26 mouse cellular contexts compared by ENCODE assay signal in genomic region chr13:56781697-56782096, GRCm38 (mm10). TPM values are rescaled to one million over a fixed set of nuclear protein-coding genes. Genes with fewer than 3 reads are reported as not detected.
A peak's percentile ranks its signal among the peaks of the same experiment; 100 is the strongest.
DNase-seq lines count a peak whose midpoint lies in the region; ATAC-seq and TF ChIP-seq lines count a peak whose summit lies in the region.
"Had no signal": no experiment of that assay in that cellular context is flagged by ENCODE, and none has a peak within 500 bp of the region (broad histone marks: within the 10 kb centered on the region; RNA-seq: fewer than 3 reads in every experiment).

No protein-coding gene starts in this region.

- H3K4me1 ChIP-seq in hindbrain, embryonic 13.5 days (replicated peaks), result peaks cover 35% of the 10 kb centered on the region
- H3K4me1 ChIP-seq in hindbrain, embryonic 11.5 days (replicated peaks; ENCODE audit: control insufficient read depth, insufficient read depth, low read length), result no peaks in the 10 kb centered on the region; the same call in 1 of the 2 replicates
- H3K4me1 ChIP-seq in cortical plate, adult 2 months (ENCODE audit: control insufficient read depth, insufficient read depth, low read length), result peaks cover 26% of the 10 kb centered on the region
- H3K4me1 ChIP-seq in neural tube, embryonic 14.5 days (ENCODE audit: control insufficient read depth, insufficient read depth, low read length), result peaks cover 10% of the 10 kb centered on the region; the same call in 1 of the 2 replicates
- H3K4me1 ChIP-seq: limb, embryonic 12.5 days; liver, embryonic 13.5 days; lung, embryonic 15.5 days had no signal

- 96% methylated on average over 3 of the region's 3 CpGs for WGBS in hindbrain, embryonic 13.5 days
- WGBS in hindbrain, embryonic 11.5 days, result 92% methylated on average over 3 of the region's 3 CpGs
- 91% methylated on average over 3 of the region's 3 CpGs for WGBS in neural tube, embryonic 14.5 days

- ATAC-seq in hindbrain, embryonic 13.5 days (ENCODE audit: low FRiP score), result no peak
- ATAC-seq in hindbrain, embryonic 11.5 days (ENCODE audit: low FRiP score), result no peak
- no peak for ATAC-seq in neural tube, embryonic 14.5 days (ENCODE audit: low read depth)
- ATAC-seq: forebrain, embryonic 15.5 days had no signal

- no peak overlapping the region for H3K9ac ChIP-seq in hindbrain, embryonic 13.5 days
- no peak overlapping the region for H3K9ac ChIP-seq in hindbrain, embryonic 11.5 days (ENCODE audit: low read depth, low read length)
- H3K9ac ChIP-seq in neural tube, embryonic 14.5 days (replicated peaks; ENCODE audit: low read depth, low read length), result no peak overlapping the region
- H3K9ac ChIP-seq: forebrain, embryonic 15.5 days; limb, embryonic 12.5 days; liver, embryonic 13.5 days; lung, embryonic 15.5 days had no signal

- no peak overlapping the region for H3K4me3 ChIP-seq in hindbrain, embryonic 13.5 days
- no peak overlapping the region for H3K4me3 ChIP-seq in hindbrain, embryonic 11.5 days (ENCODE audit: low read depth, low read length)
- peak overlapping the region; percentile 22 for H3K4me3 ChIP-seq in cortical plate, adult 2 months (ENCODE audit: insufficient read depth, low read length)
- no peak overlapping the region for H3K4me3 ChIP-seq in neural tube, embryonic 14.5 days (ENCODE audit: low read depth, low read length)
- H3K4me3 ChIP-seq: embryonic facial prominence, embryonic 10.5 days; forebrain, embryonic 15.5 days; gastrocnemius, adult 2 months; limb, embryonic 12.5 days; liver, embryonic 13.5 days; lung, embryonic 15.5 days had no signal

- TF ChIP-seq CTCF in cortical plate, adult 2 months (IDR thresholded peaks at IDR 0.05; ENCODE audit: extremely low read depth, insufficient read depth, low read length), result no peak

- 0 out of 2 replicates have a peak, but pooled peaks cover 3% of the 10 kb centered on the region for H3K27me3 ChIP-seq in hindbrain, embryonic 13.5 days
- no peaks in the 10 kb centered on the region for H3K27me3 ChIP-seq in hindbrain, embryonic 11.5 days (ENCODE audit: control insufficient read depth, insufficient read depth, low read length)
- no peaks in the 10 kb centered on the region for H3K27me3 ChIP-seq in neural tube, embryonic 14.5 days (ENCODE audit: control insufficient read depth, insufficient read depth, low read length)
- H3K27me3 ChIP-seq: forebrain, embryonic 15.5 days; limb, embryonic 12.5 days; liver, embryonic 13.5 days; lung, embryonic 15.5 days had no signal

- 0 out of 2 replicates have a peak, but pooled peaks cover 5% of the 10 kb centered on the region for H3K36me3 ChIP-seq in hindbrain, embryonic 13.5 days
- H3K36me3 ChIP-seq in hindbrain, embryonic 11.5 days (ENCODE audit: control insufficient read depth, insufficient read depth, low read length), result no peaks in the 10 kb centered on the region
- H3K36me3 ChIP-seq in neural tube, embryonic 14.5 days (ENCODE audit: control insufficient read depth, insufficient read depth, low read length), result no peaks in the 10 kb centered on the region
- H3K36me3 ChIP-seq: embryonic facial prominence, embryonic 10.5 days; forebrain, embryonic 15.5 days; limb, embryonic 12.5 days; liver, embryonic 13.5 days; lung, embryonic 15.5 days had no signal

- H3K9me3 ChIP-seq in hindbrain, embryonic 13.5 days, result peaks cover 8% of the 10 kb centered on the region
- H3K9me3 ChIP-seq in hindbrain, embryonic 11.5 days (ENCODE audit: control insufficient read depth, low read length), result no peaks in the 10 kb centered on the region
- H3K9me3 ChIP-seq in neural tube, embryonic 14.5 days (ENCODE audit: control insufficient read depth, low read length), result no peaks in the 10 kb centered on the region
- H3K9me3 ChIP-seq: forebrain, embryonic 15.5 days; liver, embryonic 13.5 days; lung, embryonic 15.5 days had no signal

- peak overlapping the region; percentile 76 for H3K27ac ChIP-seq in hindbrain, embryonic 13.5 days
- H3K27ac ChIP-seq in hindbrain, embryonic 11.5 days (ENCODE audit: low read depth, low read length), result no peak overlapping the region
- H3K27ac ChIP-seq in cortical plate, adult 2 months (ENCODE audit: insufficient read depth, low read length), result peak overlapping the region; percentile 18; the same call in 1 of the 2 replicates
- H3K27ac ChIP-seq in neural tube, embryonic 14.5 days (ENCODE audit: low read depth, low read length), result 0 out of 2 replicates have a peak overlapping the region, but pooled peaks have one; percentile 66
- H3K27ac ChIP-seq: embryonic facial prominence, embryonic 10.5 days; gastrocnemius, adult 2 months; limb, embryonic 12.5 days; liver, embryonic 13.5 days; lung, embryonic 15.5 days; macrophage; stomach, postnatal 0 days had no signal

- TF ChIP-seq POLR2A in cortical plate, adult 2 months (IDR thresholded peaks at IDR 0.05; ENCODE audit: extremely low read depth, insufficient read depth, low read length), result no peak

- DNase-seq in hindbrain, embryonic 11.5 days (ENCODE audit: low spot score), result no peak
- DNase-seq in left cerebral cortex, postnatal 25 days (ENCODE audit: low spot score in 2 of 2), result peak; percentile 37 to 66
- no peak for DNase-seq in left cerebral cortex, postnatal 10 days (ENCODE audit: extremely low spot score in 1 of 2, low spot score in 2 of 2)
- DNase-seq in cerebellum, adult 9-11 months, result no peak
- DNase-seq: adrenal gland, adult 8-10 months; cerebellum, adult 11-12 months; cerebellum, postnatal 36 days; gastrocnemius, adult 2 months; heart, postnatal 4 days; kidney, adult 18-20 months; kidney, postnatal 10 days; liver, embryonic 13.5 days; thymus, postnatal 25 days had no signal

- H3K4me2 ChIP-seq in hindbrain, embryonic 13.5 days, result no peak overlapping the region
- H3K4me2 ChIP-seq in hindbrain, embryonic 11.5 days (replicated peaks; ENCODE audit: low read depth, low read length), result no peak overlapping the region
- no peak overlapping the region for H3K4me2 ChIP-seq in neural tube, embryonic 14.5 days (ENCODE audit: low read depth, low read length)
- H3K4me2 ChIP-seq: forebrain, embryonic 15.5 days; limb, embryonic 12.5 days; liver, embryonic 13.5 days; lung, embryonic 15.5 days had no signal

- intact Hi-C loops in left cerebral cortex, postnatal 25 days (cut with DNase I), result no loop called here
- intact Hi-C loops in left cerebral cortex, postnatal 10 days (cut with DNase I), result no loop called here

RNA-seq across cellular contexts. Expression of gene Gm45623, which starts 28.1 kb away (rescaled TPM):
- 1.5 and 1.7 TPM in 2 replicates for polyA plus RNA-seq in hindbrain, embryonic 13.5 days (2015; fragmentation: Nextera tagmentation; extraction: Ambion mirVana)
- not detected in 2 replicates for polyA plus RNA-seq in hindbrain, embryonic 11.5 days (2014; fragmentation: Nextera tagmentation; extraction: Ambion mirVana)
- 10 to 100 TPM; 10.8 to 15.4 TPM for total RNA-seq in left cerebral cortex, postnatal 25 days (2021)
- total RNA-seq in left cerebral cortex, postnatal 10 days (2021), result 10 to 100 TPM in 1 of 2 experiments, 1 to 10 TPM in 1; 6.9 to 13.1 TPM
- polyA plus RNA-seq in cortical plate, adult 2 months (2012; rRNA removed), result 4.1 and 8.5 TPM in 2 replicates
- 2.0 TPM in 2 replicates for polyA plus RNA-seq in neural tube, embryonic 14.5 days (2014; fragmentation: Nextera tagmentation; extraction: Ambion mirVana)
- total RNA-seq: adrenal gland, adult 8-10 months; gastrocnemius, adult 2 months; granulocyte monocyte progenitor cell, adult 5-6 weeks; monocyte, adult 5-6 weeks; neutrophil, adult 5-6 weeks had no signal
- polyA plus RNA-seq: heart, embryonic 14.5 days; limb, embryonic 12.5 days; liver, embryonic 13.5 days; macrophage had no signal

Comparison
In these comparisons a context has a peak if more than half of its experiments do, and no peak if none do; other contexts are left out.
1. DNase-seq: peak in left cerebral cortex, postnatal 25 days (2 of 2); none in hindbrain, embryonic 11.5 days (single experiment), left cerebral cortex, postnatal 10 days (0 of 2) and cerebellum, adult 9-11 months (single experiment).